Mouse (Mus musculus) naive thymus-derived CD4-positive, alpha-beta T cell, adult 5 months (primary cell): ENCODE results near the gene Hnmt. TPM values are rescaled to one million over a fixed set of nuclear protein-coding genes. Genes with fewer than 3 reads are reported as not detected.

ENCODE experiments used
- polyA plus RNA-seq: library from polyadenylated mRNA; unstranded; fragments of 100-300 nt; shearing (Covaris generic); gene quantifications from one replicate; pipeline ENCODE4 v1.2.1, GENCODE M21; 2017

The Hnmt gene
- polyA plus RNA-seq, result not detected

GRCm38 (mm10) chr2:24049344-24049990 lies at the start of gene Hnmt:
TSS of gene Hnmt (minus strand) at chr2:24049394.

GRCm38 (mm10) chr2:24096495-24096894 lies 47.3 kb upstream of the Hnmt start, which contains the start of gene Tbpl2:
TSS of gene Tbpl2 (minus strand) at chr2:24096595.

Other genes with a start within 250 kb of the Hnmt start
- not detected for gene Tbpl2, start 47.2 kb upstream of the Hnmt start, polyA plus RNA-seq
- not detected for gene Il1f8, start 103.8 kb upstream of the Hnmt start, polyA plus RNA-seq
- not detected for gene Il1f9, start 137.1 kb upstream of the Hnmt start, polyA plus RNA-seq
- gene Il1f6, start 166.0 kb upstream of the Hnmt start, polyA plus RNA-seq, result not detected
- not detected for gene Il1f5, start 227.6 kb upstream of the Hnmt start, polyA plus RNA-seq
- not detected for gene Il1f10, start 241.8 kb upstream of the Hnmt start, polyA plus RNA-seq